In genomic region chr9:48586332-48586731, GRCm38 (mm10) we compare ENCODE assay signal across 8 mouse cellular contexts. TPM values are rescaled to one million over a fixed set of nuclear protein-coding genes. Genes with fewer than 3 reads are reported as not detected.
DNase-seq lines count a peak whose midpoint lies in the region; ATAC-seq and TF ChIP-seq lines count a peak whose summit lies in the region.

No protein-coding gene starts in this region.

- H3K36me3 ChIP-seq in spleen, adult 2 months (ENCODE audit: control insufficient read depth, insufficient read depth, low read length) = no peaks in the 10 kb centered on the region

- no peak for TF ChIP-seq POLR2A in spleen, adult 2 months (IDR thresholded peaks at IDR 0.05; ENCODE audit: low read depth, low read length)

- H3K27ac ChIP-seq in spleen, adult 2 months (ENCODE audit: insufficient read depth, low read length) = no peak overlapping the region

- H3K4me3 ChIP-seq in spleen, adult 2 months (ENCODE audit: extremely low read depth, insufficient read depth, insufficient read length) = no peak overlapping the region

- H3K4me1 ChIP-seq in spleen, adult 2 months (ENCODE audit: control insufficient read depth, insufficient read depth, insufficient read length) = no peaks in the 10 kb centered on the region

- peak; percentile 17 for DNase-seq in cerebellum, adult 11 months
- peak; percentile 71 to 72 for DNase-seq in B cell, adult 2 months
- DNase-seq in brain, embryonic 18.5 days (ENCODE audit: low read depth, low spot score) = peak; percentile 56
- DNase-seq in frontal cortex, adult 2 months (ENCODE audit: extremely low spot score in 1 of 2, low spot score in 1 of 2) = peak; percentile 37 to 77
- DNase-seq in layer of hippocampus, adult 8-10 months (ENCODE audit: low spot score in 2 of 2) = peak; percentile 22 to 65
- peak; percentile 39 to 62 for DNase-seq in lung, postnatal 4 days
- peak; percentile 41 to 46 for DNase-seq in spleen, adult 2 months (ENCODE audit: low read depth in 1 of 2, low spot score in 2 of 2)

- H3K27me3 ChIP-seq in spleen, adult 2 months (ENCODE audit: control insufficient read depth, insufficient read depth, low read length) = no peaks in the 10 kb centered on the region

- 2% methylated on average over 4 of the region's 4 CpGs for WGBS in spleen, adult 2 months

- ATAC-seq in cerebellum, adult (ENCODE audit: insufficient number of reproducible peaks, low FRiP score, low TSS enrichment) = no peak

- TF ChIP-seq CTCF in spleen, adult 2 months (IDR thresholded peaks at IDR 0.05; ENCODE audit: extremely low read depth, insufficient read depth, insufficient read length, insufficient replicate concordance) = peak; percentile 65; the same call in 1 of the 2 replicates

RNA-seq across cellular contexts. Expression of gene Nnmt, which starts 18.6 kb away (rescaled TPM):
- polyA plus RNA-seq in frontal cortex, adult 2 months (2012; rRNA removed) = 0.57 and 1.1 TPM in 2 replicates
- 1 to 10 TPM; 1.5 to 2.9 (median 2.6) TPM for total RNA-seq in layer of hippocampus, adult 8-10 months (2022)
- polyA plus RNA-seq in spleen, adult 2 months (2012; rRNA removed) = 0.60 and 0.94 TPM in 2 replicates

Comparison
In these comparisons a context has a peak if more than half of its experiments do, and no peak if none do; other contexts are left out.
1. DNase-seq: peak in every context shown above with its lines; median percentile 72 in B cell, adult 2 months; 57 in frontal cortex, adult 2 months; 56 in brain, embryonic 18.5 days; 50 in lung, postnatal 4 days; 44 in layer of hippocampus, adult 8-10 months; 44 in spleen, adult 2 months; 17 in cerebellum, adult 11 months.